Mouse (Mus musculus) thymus, postnatal 4 days (tissue): ENCODE results near the gene Blzf1.
A peak's percentile ranks its signal among the peaks of the same experiment; 100 is the strongest.

ENCODE experiments used
- DNase-seq: peaks from one replicate; pipeline ENCODE4 v3.0.0; 2021

Gene Blzf1

DNA sequence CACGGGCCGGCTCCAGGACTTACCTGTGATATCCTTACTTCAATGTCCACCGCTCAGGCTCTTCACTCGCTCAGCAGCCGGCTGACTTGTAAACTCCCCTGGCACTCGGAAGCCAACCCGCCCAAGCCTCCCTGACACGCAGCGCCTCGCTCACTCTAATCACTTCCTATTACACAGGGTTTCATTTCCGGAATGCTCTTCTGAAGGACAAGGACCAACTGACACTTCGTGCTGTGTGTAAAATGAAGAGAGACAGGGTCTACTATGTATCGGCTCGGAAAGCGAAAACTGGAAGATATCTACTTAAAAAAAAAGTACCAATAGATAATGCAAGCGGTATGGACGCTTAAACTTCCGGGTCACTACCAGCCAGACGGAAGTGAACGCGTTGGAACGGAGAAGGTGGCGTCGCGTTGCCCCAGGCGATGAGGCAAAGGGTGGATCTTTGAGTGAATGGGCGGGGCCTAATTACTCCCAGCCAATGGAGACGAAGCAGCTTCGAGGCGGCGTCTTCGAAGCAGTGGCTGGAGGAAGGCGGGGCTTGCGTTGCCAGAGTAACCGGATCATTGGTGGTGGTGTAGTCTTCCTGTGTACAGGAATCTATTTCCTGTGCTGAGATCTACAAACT lies at the start of gene Blzf1:
Gene Blzf1 (minus strand): TSS at position 366 of the 628 bp plus-strand sequence.
- DNase-seq: peak; percentile 99

DNA sequence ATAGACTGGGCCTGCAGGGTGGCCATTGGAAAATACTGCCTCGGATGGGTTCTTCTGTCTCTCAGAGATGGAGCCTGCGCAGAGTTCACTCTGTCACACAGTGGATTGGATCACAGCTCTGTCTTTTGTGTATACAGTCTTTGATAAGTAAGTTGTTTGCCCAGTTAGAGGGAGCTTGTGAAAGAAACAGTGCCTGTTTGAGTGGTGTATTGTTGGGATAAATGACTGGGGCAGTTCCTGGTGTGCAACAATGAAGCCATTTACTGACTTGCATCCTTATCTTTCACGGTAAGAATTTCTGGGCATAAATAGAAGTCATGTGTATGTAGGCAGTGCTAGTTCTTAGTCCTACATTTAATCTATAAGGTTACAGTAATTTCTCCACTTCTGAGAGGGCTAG lies 46.2 kb upstream of the Blzf1 start:
- no peak for DNase-seq

DNA sequence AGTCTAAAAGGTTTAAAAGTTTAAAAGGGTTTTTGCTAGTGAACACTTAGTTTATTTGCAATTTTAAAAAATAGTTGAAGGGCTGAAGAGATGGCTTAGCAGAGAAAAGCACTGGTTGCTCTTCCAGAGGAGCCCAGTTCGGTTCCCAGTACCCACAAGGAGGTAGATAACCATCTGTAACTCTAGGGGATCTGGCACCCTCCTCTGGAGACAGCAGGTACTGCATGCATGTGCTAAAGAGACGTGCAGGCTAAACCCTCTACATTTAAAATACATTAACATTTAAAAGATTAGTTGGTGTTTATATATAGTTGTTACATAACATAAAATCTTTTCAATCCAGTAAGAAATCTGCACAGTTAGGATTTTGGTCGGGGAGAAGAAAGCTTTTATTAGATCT lies 34.9 kb upstream of the Blzf1 start:
- peak; percentile 72 for DNase-seq

- no peak for DNase-seq
Observed at GRCm38 (mm10) chr1:164335846-164336245, 28.6 kb upstream of the Blzf1 start.

GRCm38 (mm10) chr1:164335435-164335834 lies 28.1 kb upstream of the Blzf1 start:
- DNase-seq: no peak

DNA sequence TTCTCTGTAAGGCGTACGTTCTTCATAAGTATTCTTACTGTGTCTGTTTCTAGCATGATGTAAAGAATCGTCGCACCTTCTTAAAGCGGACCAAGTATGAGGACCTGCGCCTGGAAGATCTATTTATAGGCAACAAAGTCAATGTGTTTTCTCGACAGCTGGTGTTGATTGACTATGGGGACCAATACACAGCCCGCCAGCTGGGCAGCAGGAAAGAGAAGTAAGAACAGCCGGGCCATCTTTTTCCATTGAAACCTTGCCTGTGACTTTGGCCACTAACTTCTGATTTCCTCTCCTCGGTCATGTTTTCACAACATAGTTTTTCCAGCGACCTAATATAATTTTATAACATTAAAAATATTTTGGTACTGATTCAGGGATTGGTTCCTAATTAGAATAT lies 25.3 kb upstream of the Blzf1 start:
- DNase-seq: no peak

DNA sequence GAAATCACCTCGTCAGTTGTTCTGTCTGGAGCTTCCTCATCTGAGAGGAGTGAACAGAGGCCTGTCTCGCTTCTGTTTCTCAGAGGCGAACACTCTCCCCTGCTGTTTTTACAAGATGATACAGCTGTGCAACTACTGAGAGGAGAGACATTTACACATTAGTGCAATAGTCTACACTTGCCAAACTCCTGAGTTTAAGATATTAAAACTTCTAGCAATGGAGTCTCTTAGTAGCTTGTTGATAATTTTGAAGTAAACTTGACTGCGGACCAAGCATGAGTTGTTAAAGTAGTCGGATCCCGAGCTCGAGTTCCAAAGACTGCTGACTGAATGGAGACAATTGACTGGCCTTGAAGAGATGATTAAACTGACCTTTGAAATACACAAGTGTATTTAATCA lies 20.5 kb upstream of the Blzf1 start:
- no peak for DNase-seq

DNA sequence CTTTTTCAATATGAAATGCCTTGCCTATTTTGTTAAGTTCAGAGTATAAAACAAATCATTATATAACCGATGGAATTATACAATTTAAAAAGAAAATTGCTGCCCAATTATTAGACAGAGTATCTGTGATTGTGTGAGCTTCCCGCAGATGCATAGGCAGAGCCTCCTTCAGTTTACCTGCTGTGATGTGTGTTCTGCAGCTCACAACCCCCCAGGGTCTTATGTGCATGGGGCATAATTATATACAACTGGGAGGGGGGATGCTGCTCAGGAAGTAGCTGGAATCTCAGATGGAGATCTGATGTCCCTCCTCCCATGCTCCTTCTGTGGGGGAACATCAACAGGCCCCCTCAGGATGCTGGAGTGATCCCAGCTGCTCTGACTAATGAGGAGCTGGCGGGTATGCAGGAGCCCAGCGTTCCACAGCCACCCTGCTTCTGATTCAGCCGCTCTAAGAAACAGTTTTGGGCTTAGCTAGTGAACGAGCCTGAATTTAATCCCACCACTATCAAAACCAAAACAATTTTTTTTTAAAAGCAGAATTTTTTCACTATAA lies 19.4 kb upstream of the Blzf1 start:
- DNase-seq: no peak

- no peak for DNase-seq
Observed at GRCm38 (mm10) chr1:164324878-164325277, 17.6 kb upstream of the Blzf1 start.

DNA sequence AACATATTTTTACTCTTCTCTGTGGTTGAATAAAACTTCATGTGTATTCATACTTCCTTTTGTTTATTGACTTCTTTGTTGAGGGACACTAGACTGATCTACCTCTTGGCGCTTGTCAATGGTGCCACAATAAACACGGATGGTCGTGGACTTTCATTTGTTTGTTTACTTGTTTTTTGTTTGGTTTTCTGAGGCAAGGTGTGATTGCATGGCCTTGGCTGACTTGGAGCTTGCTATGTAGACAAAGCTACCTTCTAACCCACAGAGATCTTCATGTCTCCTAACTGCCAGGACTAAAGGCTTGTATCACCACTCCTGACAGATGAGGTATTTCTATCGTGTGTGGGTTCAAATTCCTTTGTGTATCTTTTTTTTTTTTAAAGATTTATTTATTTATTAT lies 16.9 kb upstream of the Blzf1 start:
- no peak for DNase-seq

GRCm38 (mm10) chr1:164322987-164323650 lies 15.8 kb upstream of the Blzf1 start:
- no peak for DNase-seq

DNA sequence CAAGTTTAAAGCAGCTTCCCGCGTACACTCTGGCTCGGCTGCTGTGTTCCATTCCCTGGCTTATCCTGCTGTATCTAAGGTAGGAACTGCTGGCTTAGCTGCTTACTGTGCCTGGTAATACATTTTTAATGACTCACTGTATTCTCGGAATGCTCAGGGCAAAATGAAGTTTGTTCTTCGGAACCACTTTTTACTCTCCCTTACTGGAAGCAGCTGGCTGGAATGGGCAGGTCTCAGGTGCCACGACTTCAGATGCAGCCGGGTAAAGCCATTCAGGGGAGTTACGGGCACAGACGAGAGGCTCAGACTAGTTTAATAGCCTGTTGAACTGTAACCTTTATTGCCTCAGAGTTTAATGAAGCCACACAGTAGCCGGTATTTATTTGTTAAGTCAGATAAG lies 14.1 kb upstream of the Blzf1 start:
- no peak for DNase-seq

DNA sequence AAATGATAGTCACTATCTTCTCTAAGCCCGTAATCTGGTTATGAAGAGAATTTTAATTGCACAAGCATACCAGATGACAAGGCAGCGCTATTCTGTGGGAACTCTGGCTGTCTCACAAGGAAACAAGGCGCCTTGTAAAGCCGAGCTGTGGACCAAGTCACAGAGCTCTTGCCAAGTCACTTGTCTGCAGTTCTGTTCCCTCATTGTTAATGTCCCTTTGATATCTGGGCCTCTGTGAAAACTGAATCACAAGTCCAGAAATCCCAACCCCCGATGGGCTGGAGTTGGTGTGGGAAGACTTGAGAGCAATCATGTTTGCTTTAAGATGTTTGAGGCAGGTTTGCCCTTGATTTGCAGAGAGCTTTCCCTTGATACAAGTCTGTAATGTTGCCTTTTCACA lies 13.4 kb upstream of the Blzf1 start:
- no peak for DNase-seq

GRCm38 (mm10) chr1:164319542-164320140 lies 12.4 kb upstream of the Blzf1 start:
- DNase-seq: no peak

DNA sequence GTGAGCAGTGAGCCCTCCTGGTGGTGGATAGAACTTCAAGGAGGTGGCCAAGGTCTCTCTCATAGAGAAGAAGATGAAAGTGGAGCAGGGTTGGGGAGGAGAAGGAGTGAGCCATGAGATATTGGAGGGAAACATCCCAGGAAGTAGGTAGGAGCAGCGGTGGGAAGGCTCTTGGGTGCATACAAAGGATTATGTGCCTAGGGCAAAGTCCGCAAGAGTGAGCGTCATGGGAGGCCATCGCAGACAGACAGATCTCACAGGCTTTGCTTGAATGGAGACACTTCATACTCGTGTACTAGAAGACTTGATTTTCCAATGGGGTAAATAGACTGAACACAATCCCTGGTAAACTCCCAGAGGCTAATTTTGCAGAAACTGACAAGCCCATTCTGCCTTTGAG lies 11.2 kb upstream of the Blzf1 start:
- no peak for DNase-seq

DNA sequence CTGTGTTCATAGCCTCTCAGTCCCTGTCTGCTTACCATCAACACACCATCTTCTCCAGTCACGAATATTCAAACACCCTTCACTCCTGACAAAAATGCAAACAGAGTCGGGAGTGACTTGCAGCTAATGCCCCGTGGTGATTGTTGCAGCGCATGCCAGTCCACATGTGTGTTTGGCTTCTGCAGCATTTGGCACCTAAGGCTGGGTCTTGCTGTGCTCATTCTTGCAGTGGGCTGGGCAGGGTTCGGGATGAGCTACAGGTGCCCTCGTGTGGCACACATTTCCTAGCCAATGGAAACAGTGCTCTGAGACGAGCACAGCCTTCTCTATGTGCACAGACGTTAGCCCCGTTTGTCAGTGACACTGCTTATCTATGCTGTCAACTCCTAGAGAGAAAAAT lies 10.0 kb upstream of the Blzf1 start:
- no peak for DNase-seq

- DNase-seq: peak; percentile 87
Observed at GRCm38 (mm10) chr1:164316697-164317096, 9.4 kb upstream of the Blzf1 start.

DNA sequence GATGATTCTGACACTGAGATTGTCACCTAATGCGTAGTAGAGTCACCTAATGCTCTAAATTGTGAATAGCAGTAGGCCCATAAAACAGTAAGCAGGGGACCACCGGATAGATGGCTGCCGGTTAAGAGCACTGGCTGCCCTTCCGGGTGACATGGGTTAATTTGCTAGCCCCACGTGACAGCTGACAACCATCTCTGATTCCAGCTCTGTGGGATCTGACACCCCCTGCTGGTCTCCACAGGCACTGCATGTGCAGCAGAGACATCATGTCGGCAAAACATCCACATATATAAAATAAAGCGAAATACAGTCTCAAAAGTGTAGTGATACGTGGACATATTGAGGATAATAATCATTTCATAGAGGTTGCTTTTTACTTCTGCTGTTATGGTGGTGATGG lies 8.0 kb upstream of the Blzf1 start:
- DNase-seq: peak; percentile 76

GRCm38 (mm10) chr1:164314085-164314484 lies 6.8 kb upstream of the Blzf1 start:
- no peak for DNase-seq

DNA sequence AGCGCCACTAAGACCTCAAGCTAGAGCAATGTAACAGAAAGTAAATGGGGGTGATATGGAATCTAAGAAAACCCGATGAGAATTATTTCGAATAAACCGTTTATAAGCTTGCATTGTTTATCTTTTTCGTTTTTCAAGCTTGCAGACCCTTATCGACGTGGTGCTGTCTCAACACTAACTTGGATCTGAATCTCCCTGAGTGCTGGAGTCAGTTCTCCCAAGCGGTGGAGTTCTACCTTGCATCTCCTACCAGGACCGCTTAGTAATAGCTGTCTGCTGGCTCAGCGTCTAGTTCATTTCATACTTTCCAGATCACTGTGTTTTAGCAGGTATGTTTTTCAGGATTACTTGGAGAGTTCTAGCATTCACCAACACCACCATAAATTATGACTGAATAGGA lies 633 bp upstream of the Blzf1 start:
- DNase-seq: no peak

GRCm38 (mm10) chr1:164303821-164304220 lies 3.5 kb downstream of the Blzf1 start, which contains the start of gene Nme7:
Gene Nme7, plus strand, starts transcription at chr1:164304121.
- DNase-seq: no peak

- DNase-seq: no peak
Observed at GRCm38 (mm10) chr1:164301949-164302348, 5.3 kb downstream of the Blzf1 start.

- DNase-seq: no peak
Observed at GRCm38 (mm10) chr1:164296473-164296872, 10.8 kb downstream of the Blzf1 start.

DNA sequence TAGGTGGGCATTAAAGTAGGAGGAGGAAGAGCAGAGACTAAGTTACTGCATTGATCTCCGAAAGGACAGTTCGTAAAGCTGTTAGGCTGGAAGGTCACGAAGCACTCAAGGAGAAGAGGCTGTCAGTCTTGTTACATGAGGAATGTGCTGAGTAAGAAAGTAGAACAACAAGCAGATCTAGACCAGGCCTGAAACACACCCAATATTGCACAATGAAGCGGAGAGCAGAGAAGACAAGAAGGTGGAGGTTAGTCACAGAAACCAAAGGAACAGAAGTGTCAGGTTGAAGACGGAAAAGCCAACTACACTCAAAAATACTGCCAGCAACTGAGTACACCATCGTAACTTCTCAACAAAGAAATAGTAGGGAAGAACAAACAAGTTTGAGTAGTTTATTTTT lies 13.2 kb downstream of the Blzf1 start:
- DNase-seq: no peak
